Mouse (Mus musculus) spleen, postnatal 14 days (tissue): ENCODE measurements around the gene Nme2.
"Not testable (repeated sequence)": the region's sequence is repeated elsewhere in the genome, so short reads cannot be mapped to it uniquely, and the experiment has no call there.

Experiments
- DNase-seq, 2 experiments: peaks; one replicate each; pipeline ENCODE4 v3.0.0; 2021 to 2022; ENCODE audit warnings: low spot score in 2 of 2

Gene Nme2

DNA sequence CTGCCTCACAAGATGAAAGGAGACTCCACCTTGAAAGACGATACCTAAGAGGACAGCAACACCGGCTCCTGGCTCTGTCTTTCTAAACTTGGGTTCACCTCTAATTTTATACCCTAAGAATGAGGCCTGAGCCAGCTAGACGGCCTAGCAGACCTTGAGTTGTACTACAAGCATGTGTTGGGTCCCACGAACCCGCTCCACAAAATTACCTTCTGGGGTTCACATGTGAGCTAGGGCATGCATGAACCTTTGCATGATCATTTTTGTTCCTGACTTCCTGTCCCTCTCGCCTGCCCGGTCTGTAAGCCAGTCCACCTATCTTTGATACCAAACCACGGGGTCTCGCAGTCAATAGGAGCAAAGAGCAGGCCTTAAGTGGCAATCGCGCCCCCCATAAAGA is 11.3 kb upstream of the Nme2 start:
- DNase-seq: no peak

DNA sequence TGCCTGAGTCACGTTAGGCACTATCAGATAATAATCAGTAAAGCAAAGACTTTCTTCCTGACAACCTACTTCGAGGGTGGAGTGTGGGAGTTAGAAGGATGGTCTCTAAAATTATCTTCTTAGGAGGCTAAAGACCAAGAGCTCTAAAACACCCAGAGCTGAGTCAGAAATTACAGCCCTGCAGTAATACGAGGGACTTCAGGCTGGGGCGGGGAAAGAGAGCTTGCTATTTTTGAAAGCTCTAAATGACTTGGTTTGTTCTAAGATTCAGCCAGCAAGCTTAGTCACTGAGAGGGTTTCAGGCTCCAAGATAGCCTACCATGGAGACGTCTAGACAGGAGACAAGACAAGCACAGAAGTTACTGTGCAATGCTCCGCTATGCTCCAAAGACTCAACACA is 9.3 kb upstream of the Nme2 start:
- DNase-seq: no peak

DNA sequence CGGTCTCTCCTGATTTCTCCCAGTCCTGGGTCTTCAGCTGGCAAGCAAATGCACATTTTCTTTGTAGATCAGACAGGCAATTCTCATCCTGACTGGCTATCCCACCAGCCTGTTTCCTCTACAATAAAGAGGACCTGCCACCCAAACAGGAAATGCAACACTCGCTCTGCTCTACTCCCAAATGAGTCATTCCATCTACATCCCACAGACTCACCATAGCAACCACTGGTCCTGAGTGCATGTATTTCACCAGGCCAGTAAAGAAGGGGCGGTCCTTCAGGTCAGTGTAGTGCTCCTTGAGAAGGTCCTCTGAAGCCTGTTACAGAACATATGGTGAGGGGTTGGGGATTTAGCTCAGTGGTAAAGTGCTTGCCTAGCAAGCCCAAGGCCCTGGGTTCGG is 7.0 kb upstream of the Nme2 start:
- DNase-seq: no peak

DNA sequence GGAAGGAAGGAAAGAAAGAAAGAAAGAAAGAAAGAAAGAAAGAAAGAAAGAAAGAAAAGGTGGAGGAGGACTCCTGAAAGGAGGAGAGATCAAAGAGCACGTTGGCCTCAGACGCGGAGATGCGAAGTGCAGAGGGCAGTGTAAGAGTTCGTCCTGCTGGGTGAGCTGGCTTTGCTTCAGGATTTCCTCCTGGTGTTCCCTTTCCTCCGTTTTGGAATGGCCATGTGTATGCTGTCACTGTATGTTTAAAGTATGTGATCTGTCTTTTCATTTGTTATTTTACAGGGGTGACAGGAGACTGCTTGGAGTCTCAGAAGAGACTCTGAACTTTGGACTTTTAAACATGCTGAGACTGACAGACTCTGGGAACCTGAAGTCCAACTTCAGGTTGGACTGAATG is 5.4 kb upstream of the Nme2 start:
- DNase-seq: no peak

DNA sequence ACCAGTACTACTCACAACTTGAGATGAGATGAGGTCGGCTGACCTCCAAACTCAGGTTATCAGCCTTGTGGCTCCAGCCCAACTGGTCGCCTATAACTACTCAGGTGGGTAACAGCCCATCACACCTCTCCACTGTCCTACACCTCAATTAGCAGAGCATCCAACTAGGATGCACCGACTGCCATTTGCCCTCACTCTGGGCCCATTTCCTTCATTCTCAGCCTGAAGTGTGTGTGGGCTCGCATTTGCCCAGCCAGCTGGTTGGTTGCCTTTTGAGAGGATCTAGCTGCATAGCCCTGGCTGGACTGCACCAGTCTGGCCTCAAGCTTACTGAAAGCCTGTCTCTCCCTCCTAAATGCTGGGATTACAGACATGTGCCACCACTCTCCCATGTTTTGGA is 1.7 kb upstream of the Nme2 start:
- DNase-seq: no peak

DNA sequence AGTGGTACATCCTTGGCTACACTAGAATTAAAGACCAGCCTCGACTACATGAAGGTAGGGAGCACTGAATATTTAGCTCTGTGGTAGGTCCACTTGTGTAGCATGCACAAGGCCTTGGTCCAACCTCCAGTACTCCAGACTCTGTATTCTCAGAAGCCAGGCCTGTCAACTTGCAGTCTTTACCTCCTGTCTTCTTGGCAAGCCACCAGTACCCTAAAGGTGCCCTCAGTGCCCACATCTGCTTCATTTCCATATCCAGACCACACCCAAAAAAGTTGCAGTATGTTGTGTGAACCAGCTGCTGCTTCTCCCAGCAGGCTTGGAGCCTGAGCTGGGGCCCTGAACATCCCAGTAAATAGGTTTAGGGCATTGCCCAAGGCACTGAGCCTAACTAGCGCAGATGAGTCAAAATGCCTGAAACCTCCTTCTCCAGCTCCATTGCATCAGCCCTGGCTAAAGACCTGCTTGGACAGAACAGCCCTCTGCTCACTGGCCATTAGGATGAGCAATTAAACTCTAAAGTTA is 1.0 kb upstream of the Nme2 start:
- no peak for DNase-seq

DNA sequence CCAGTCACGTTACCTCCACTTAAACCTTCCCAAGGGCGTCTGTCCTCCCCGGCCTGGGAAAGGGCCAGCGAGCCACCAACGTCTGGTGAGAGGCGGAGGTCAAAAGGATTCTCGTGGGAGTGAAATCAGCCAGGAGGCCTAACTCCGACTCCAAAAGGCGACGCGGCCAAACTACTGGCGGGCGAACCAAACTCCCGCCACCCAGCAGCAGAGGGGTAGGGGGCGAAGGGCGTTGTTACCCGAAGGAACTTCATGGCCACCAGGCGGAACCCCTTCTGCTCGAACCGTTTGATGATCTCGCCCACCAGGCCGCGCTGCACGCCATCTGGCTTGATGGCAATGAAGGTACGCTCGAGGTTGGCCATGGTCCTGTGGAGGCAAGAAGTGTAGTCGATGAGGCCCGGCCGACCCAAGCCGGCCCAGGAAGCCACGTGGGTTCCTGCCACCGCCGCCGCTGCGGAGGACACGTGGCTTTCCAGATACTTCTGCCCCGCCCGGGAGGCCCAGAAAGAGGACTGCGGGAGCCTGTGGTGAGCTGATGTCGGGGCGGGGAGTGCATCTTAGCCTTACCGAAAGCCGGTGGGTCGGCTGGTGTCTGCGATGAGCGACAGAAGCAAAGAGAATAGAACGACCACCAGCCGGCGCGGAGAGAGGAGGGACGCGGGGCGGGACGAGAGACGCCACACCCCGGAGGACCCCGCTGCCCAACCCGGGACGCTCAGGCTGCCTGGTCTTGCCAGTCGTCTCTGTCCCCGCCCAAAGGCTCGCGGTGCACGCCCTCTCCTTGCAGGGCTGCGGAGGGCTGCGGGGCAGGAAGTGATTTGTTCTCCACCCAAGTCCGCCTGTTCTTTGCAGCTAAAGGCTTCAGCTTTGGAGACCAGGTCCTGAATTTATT is 556 bp downstream of the Nme2 start:
- peak; percentile 78 to 83 for DNase-seq

DNA sequence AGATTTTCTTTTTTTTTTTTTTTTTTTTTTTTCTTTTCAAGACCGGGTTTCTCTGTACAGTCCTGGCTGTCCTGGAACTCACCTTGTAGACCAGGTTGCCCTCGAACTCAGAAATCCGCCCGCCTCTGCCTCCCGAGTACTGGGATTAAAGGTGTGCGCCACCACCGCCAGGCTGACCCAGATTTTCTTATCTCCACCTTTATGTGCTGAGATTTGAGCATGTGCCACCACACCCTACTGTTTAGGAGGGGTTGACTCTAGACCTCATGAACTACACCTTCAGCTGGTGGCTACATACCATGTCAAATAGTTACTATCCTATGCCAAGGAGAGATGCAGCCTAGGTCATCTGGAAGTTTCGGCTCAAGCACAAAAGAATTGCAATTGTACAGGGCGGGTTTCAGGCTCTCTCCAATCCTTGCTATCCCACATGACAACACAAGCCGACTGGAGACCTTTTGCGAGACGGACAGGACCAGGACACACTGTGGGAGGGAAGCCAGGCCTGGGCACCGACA is 1.3 kb downstream of the Nme2 start:
- no peak for DNase-seq

DNA sequence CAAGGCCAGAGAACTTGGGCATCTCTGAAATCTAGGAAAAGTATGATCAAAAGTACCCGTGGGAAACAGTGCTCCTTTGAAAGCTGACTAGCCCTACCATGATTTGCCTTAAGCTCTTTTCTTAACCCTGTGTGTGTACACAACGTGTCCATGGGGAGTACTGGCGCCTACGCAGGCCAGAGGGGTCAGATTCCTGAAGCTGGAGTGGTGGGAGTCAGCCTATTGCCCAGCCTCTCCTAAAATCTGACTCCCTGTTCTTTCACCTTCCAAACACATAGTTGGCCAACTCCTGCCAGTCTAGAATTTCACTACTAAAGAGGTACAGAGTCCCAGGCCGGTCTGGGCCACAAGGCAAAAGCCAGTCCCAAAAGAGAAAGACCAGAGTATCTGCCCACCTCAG is 3.7 kb downstream of the Nme2 start:
- DNase-seq: no peak

DNA sequence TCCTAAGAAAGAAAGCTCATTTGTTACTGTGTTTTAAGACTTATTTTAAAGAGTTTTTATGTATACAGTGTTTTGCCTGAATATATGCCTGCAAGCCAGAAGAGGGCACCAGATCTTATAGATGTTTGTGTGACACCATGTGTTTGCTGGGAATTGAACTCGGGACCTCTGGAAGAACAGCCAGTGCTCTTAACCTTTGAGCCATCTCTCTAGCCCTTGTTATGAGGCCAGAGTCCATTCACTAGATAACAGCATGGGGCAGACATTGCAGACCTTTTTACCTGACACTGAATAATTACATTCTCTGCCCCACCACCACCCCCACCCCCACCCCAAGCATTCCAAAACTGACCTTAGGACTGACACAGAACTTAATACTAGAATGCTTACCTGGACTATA is 6.0 kb downstream of the Nme2 start:
- DNase-seq: no peak

DNA sequence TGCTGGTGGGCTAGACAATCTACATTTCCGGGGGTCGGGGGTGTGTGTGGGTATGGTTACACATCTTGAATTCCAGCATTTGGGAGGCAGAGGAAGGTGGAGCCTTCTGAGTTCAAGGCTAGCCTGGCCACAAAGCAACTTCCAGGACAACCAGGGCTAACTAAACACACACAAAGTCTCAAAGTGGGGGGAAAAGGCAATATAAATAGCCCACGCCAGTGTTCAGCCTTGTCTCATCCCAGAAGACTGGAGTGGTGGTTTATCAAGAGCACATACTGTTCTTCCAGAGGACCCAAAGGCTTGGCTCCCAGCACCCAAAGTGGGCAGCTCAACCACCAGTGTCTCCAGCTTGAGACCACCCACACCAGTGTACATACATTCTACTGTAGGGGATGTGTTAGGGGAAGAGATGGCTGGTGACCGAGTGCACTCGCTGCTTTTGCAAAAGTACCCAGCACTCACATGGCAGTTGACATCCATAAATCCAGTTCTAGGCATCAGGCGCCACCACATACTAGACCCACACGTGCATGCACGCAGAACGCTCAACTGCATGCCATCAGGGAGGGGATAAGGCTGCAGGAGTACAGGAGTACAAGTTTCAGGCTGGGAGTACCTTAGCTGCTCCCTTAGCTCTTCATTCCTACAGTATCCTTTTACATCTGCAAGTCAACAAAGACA is 7.0 kb downstream of the Nme2 start:
- no peak for DNase-seq

DNA sequence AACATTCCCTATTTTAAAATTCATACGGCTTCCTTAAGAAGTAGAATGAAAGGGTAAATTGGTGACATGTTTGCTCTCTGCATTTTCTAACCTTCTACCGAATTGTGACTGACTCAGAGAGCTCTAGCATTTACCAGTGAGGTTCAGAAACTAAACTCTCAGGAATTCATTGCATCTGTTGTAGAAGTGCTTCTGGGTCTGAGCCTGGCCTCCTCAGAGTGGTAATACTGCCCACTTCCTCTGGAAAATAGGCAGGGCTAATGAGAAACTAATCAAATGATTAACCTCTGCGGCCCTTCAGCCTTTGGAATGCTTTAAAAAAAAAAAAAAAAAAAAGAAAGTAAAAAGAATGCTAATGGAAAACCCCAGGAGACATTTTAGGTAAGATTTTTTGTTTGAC is 11.1 kb downstream of the Nme2 start:
- DNase-seq: no peak

DNA sequence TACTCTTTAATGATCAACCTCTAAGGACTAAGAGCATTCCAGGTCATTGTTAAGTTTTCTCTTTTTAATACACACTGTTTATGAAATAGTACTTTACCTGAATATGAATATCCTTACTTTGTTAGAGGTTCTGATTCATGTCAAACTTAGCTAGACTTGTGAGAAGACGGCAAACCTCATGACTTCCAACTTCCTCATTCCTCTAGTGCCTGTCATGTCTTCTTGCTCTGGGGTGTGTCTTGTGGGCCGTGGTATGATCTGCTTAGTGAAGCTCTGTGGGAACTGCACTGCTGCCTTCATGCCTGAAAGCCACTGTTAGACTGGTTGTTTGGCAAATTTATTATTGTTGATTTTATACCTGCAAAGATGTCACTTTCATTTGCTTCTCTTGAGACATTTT is 15.2 kb downstream of the Nme2 start:
- no peak for DNase-seq

DNA sequence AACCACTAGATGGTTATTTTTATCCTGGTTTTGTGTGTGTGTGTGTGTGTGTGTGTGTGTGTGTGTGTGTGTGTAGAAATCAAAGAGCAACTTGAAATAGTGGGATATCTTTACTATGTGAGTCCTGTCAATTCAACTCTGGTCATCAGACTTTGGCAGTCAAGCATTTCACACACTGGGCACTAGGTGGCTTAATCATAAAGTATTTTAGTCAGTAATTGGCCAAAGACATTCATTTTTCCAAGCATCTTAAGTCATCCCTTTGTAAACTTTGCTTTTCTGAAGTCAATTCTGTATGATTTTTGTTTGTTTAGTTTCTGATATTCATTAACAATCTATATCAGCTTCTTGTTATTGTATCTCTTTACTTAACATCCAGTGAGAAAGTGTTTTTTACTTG is 27.0 kb downstream of the Nme2 start:
- DNase-seq: no peak

DNA sequence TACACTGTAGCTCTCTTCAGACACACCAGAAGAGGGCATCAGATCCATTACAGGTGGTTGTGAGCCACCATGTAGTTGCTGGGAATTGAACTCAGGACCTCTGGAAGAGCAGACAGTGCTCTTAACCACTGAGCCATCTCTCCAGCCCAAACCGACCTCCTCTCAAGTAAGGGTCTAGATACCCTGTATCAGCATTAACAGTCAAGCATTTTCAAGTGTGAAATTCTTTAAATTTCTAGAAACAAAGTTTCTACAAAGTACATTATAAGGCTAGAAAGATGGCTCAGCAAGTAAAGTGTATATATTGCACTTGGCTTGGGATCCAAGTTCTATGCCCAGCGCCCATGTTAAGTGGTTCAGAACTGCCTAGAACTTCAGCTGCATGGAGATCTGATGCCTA is 41.0 kb downstream of the Nme2 start:
- DNase-seq: not testable (repeated sequence)

DNA sequence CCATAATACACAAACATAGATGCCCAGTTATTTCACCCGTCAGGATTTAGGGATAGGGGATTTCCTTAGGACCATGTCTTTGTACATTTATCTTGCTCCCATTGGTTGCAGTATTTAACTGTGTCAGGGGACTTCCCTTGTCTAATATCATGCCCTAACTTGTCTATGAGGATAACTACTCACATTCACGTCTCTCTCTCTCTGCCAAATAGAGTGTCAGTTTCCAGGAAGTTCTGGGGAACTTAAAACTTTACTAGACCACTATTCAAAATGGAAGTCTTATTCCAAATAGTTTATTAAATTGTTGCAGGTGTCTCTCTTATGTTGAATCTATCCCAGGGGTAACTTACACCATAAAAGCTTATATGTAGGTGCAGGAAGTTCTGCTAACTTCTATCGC is 44.5 kb downstream of the Nme2 start:
- DNase-seq: no peak

DNA sequence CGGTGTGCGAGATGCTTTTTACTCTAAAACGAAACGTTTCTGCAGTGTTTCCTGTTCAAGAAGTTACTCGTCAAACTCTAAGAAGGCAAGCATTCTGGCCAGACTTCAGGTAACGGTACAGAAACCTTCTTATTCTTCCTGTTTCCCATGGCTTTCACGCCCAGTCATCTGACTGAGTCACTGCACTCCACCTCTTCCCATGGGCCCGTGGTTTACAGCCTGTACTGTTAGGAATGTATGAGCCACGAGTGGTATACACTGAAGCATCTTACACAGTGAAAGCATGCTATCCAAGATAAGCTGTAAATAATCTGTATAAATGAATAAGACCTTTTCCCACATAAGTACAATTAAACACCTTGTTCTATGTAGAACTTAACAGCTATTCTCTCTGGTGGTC is 47.2 kb downstream of the Nme2 start:
- DNase-seq: no peak

DNA sequence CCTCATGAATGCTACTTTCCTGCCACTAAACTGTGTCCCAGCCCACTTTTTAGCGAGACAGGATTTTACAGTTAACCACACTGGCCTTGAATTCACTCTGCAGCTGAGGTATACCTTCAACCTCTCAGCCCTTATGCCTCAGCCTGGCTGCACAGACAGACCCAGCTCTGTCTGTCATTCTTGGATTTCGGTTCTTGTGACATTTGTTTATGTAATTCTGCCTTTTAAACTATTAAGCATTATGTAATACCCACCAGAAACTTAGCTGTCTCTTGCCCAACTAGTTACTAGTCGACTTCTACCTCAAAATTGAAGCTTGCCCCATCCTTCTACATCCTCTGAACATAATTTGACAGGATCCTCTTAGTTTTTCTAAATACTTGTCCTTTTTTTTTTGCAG is 48.2 kb downstream of the Nme2 start:
- DNase-seq: no peak

DNA sequence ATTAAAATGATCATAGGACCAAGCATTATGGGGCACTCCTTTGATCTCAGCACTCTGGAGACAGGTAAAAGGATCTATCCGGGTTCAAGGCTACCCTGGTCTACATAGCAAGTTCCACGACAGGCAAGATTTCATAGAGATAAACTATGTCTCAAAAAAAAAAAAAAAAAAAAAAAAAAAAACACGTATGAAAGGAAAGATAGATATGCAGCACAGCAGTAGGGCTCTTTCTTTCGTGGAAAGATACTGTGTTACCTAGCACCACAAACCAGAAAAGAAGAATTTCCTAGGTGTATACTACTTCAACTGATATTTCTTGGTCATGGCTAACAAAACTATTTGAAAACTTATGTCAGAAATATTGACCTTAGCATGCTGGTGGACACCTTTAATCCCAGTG is 49.2 kb downstream of the Nme2 start:
- no peak for DNase-seq
